Mouse (Mus musculus): ENCODE measurements around the gene Cdh22. TPM values are rescaled to one million over a fixed set of nuclear protein-coding genes. Genes with fewer than 3 reads are reported as not detected.
A peak's percentile ranks its signal among the peaks of the same experiment; 100 is the strongest.

The Cdh22 gene
- total RNA-seq, 2 experiments from 2014 or later: 14.3 to 23.1 TPM

GRCm38 (mm10) chr2:165158317-165158716 is 76.3 kb downstream of the Cdh22 start:
- DNase-seq (ENCODE audit: low spot score in 2 of 2): no peak

GRCm38 (mm10) chr2:165157900-165158299 is 76.8 kb downstream of the Cdh22 start:
- no peak for DNase-seq (ENCODE audit: low spot score in 2 of 2)

GRCm38 (mm10) chr2:165153006-165153405 is 81.6 kb downstream of the Cdh22 start:
- peak; percentile 18 to 38 for DNase-seq (ENCODE audit: low spot score in 2 of 2)

GRCm38 (mm10) chr2:165149741-165150140 is 84.9 kb downstream of the Cdh22 start:
- no peak for DNase-seq (ENCODE audit: low spot score in 2 of 2)

GRCm38 (mm10) chr2:165145821-165146220 is 88.8 kb downstream of the Cdh22 start:
- DNase-seq (ENCODE audit: low spot score in 2 of 2): no peak

- no peak for DNase-seq (ENCODE audit: low spot score in 2 of 2)
Measured at GRCm38 (mm10) chr2:165143487-165143886, 91.2 kb downstream of the Cdh22 start.

- no peak for DNase-seq (ENCODE audit: low spot score in 2 of 2)
Measured at GRCm38 (mm10) chr2:165136049-165136448, 98.6 kb downstream of the Cdh22 start.

GRCm38 (mm10) chr2:165133566-165133965 is 101.1 kb downstream of the Cdh22 start:
- DNase-seq (ENCODE audit: low spot score in 2 of 2): no peak

- no peak for DNase-seq (ENCODE audit: low spot score in 2 of 2)
Measured at GRCm38 (mm10) chr2:165131428-165131827, 103.2 kb downstream of the Cdh22 start.

GRCm38 (mm10) chr2:165129189-165129588 is 105.5 kb downstream of the Cdh22 start:
- peak in 1 of 2 experiments; percentile 26 for DNase-seq (ENCODE audit: low spot score in 2 of 2)

- no peak for DNase-seq (ENCODE audit: low spot score in 2 of 2)
Measured at GRCm38 (mm10) chr2:165126896-165127562, 107.6 kb downstream of the Cdh22 start.

GRCm38 (mm10) chr2:165121206-165121840 is 113.3 kb downstream of the Cdh22 start:
- peak; percentile 19 to 70 for DNase-seq (ENCODE audit: low spot score in 2 of 2)

GRCm38 (mm10) chr2:165120765-165121164 is 113.9 kb downstream of the Cdh22 start:
- DNase-seq (ENCODE audit: low spot score in 2 of 2): peak in 1 of 2 experiments; percentile 15

GRCm38 (mm10) chr2:165113733-165114132 is 120.9 kb downstream of the Cdh22 start:
- no peak for DNase-seq (ENCODE audit: low spot score in 2 of 2)

GRCm38 (mm10) chr2:165112149-165112548 is 122.5 kb downstream of the Cdh22 start:
- peak; percentile 16 to 69 for DNase-seq (ENCODE audit: low spot score in 2 of 2)

- DNase-seq (ENCODE audit: low spot score in 2 of 2): no peak
Measured at GRCm38 (mm10) chr2:165106585-165106984, 128.1 kb downstream of the Cdh22 start.

- DNase-seq (ENCODE audit: low spot score in 2 of 2): peak; percentile 20 to 25
Measured at GRCm38 (mm10) chr2:165105513-165106079, 129.1 kb downstream of the Cdh22 start.

- DNase-seq (ENCODE audit: low spot score in 2 of 2): no peak
Measured at GRCm38 (mm10) chr2:165102920-165103319, 131.7 kb downstream of the Cdh22 start.

GRCm38 (mm10) chr2:165100749-165101148 is 133.9 kb downstream of the Cdh22 start:
- no peak for DNase-seq (ENCODE audit: low spot score in 2 of 2)

- DNase-seq (ENCODE audit: low spot score in 2 of 2): no peak
Measured at GRCm38 (mm10) chr2:165098861-165099260, 135.8 kb downstream of the Cdh22 start.

GRCm38 (mm10) chr2:165096367-165096766 is 138.3 kb downstream of the Cdh22 start:
- no peak for DNase-seq (ENCODE audit: low spot score in 2 of 2)

- DNase-seq (ENCODE audit: low spot score in 2 of 2): no peak
Measured at GRCm38 (mm10) chr2:165092393-165092792, 142.3 kb downstream of the Cdh22 start.

Measured in layer of hippocampus, adult 18-20 months (tissue).